Mouse (Mus musculus): ENCODE data around the gene Marveld3. TPM values are rescaled to one million over a fixed set of nuclear protein-coding genes. Genes with fewer than 3 reads are reported as not detected.
A peak's percentile ranks its signal among the peaks of the same experiment; 100 is the strongest.

Gene Marveld3
- polyA plus RNA-seq, 1 experiment from 2014 or later = 8.2 TPM

DNA sequence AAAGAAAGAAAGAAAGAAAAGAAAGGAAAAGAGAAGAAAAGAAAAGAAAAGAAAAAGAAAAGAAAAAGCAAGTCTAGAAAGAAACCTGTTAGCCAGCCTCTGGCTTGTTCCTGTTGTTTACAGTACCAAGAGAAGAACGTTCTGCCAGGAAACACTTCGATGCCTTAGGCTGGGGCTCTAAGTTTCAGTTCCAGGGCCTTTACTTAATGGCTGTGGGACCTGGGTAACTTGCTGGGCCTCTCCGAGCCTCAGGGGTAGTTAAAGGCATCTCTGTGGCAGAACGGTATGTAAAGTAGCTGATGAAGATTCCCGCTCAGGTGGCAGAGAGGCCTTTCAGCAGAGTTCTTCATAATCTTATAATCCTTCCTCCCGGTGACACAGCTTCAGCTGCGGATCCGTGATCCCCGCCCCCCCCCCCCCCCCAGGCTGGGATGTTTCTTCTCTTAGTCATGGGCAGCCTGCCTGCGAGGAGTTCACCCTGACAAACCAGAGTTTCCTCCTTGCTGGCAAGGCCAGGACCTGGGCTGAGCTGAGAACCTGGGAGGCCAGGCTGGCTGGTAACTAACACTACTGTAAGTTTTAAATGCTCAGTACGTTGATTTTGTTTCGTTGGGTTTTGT lies 3.9 kb downstream of the Marveld3 start:
- H3K36me3 ChIP-seq (ENCODE audit: insufficient read depth, low read length) = no peaks in the 10 kb centered on the region
- H3K4me3 ChIP-seq (replicated peaks; ENCODE audit: low read depth, low read length) = no peak overlapping the region
- no peak for ATAC-seq (replicated peaks; ENCODE audit: low FRiP score, low read depth)
- peaks cover 12% of the 10 kb centered on the region; the same call in 1 of the 2 replicates for H3K4me1 ChIP-seq (replicated peaks; ENCODE audit: insufficient read depth, low read length)
- H3K4me2 ChIP-seq (ENCODE audit: low read length) = no peak overlapping the region
- no peak for DNase-seq (ENCODE audit: low spot score)
- WGBS = 36% methylated on average over 11 of the region's 12 CpGs
- peak overlapping the region; percentile 31; the same call in 1 of the 2 replicates for H3K27ac ChIP-seq
- H3K9me3 ChIP-seq (replicated peaks; ENCODE audit: low read length) = no peaks in the 10 kb centered on the region
- no peak for TF ChIP-seq CTCF (IDR thresholded peaks at IDR 0.05; ENCODE audit: low read depth)
- 0 out of 2 replicates have a peak, but pooled peaks cover 10% of the 10 kb centered on the region for H3K27me3 ChIP-seq (ENCODE audit: insufficient read depth, low read length)
- H3K9ac ChIP-seq (ENCODE audit: low read depth, low read length) = no peak overlapping the region

DNA sequence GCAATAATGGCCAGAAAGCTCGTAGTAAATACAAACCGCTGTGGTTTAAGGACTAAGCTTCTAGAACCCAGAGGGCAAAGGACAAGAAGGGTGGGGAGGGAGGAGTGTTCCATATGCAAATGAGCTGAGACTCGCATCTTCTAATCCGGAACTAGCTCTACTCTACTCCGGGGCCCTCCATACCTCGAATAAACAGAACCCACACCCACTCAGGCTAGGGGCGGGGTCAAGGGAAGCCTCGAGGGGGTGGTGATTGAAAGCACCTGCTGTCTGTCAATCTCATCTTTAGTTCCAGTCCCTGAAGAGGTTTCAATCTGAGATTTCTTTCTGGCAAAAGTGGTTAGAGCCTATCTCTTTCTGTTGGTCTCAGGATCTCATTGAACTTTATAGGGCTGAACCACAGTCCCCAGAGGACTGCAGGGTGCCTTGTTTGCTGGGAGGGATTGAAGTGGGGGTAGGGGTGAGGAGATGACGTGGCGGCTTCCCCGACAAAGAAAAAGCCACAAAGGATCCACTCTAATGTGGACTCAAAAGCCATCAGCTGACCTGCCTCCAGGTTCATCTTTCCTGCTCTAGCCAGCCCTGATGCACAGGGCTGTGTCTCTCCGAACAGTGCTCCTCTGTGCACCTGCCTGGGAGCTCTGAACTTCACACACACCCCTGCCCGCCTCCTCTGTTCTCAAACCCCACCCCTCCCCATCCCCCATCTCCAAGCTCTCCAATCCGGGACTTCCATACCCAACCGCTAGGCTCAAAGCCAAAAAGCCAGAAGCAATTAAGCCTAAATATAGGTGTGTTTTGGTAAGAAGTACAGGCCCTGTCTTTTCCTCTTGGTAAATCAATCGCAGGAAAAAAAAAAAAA lies 4.6 kb downstream of the Marveld3 start:
- H3K9me3 ChIP-seq (replicated peaks; ENCODE audit: low read length) = no peaks in the 10 kb centered on the region
- no peak for TF ChIP-seq CTCF (IDR thresholded peaks at IDR 0.05; ENCODE audit: low read depth)
- peak; percentile 73 for ATAC-seq (replicated peaks; ENCODE audit: low FRiP score, low read depth)
- 0 out of 2 replicates have a peak, but pooled peaks cover 5% of the 10 kb centered on the region for H3K27me3 ChIP-seq (ENCODE audit: insufficient read depth, low read length)
- peak; percentile 66 for DNase-seq (ENCODE audit: low spot score)
- no peak overlapping the region for H3K4me3 ChIP-seq (replicated peaks; ENCODE audit: low read depth, low read length)
- H3K4me2 ChIP-seq (ENCODE audit: low read length) = peak overlapping the region; percentile 39
- H3K4me1 ChIP-seq (replicated peaks; ENCODE audit: insufficient read depth, low read length) = peaks cover 12% of the 10 kb centered on the region; the same call in 1 of the 2 replicates
- 8% methylated on average over 16 of the region's 16 CpGs for WGBS
- H3K9ac ChIP-seq (ENCODE audit: low read depth, low read length) = no peak overlapping the region
- no peak overlapping the region for H3K27ac ChIP-seq
- no peaks in the 10 kb centered on the region for H3K36me3 ChIP-seq (ENCODE audit: insufficient read depth, low read length)

DNA sequence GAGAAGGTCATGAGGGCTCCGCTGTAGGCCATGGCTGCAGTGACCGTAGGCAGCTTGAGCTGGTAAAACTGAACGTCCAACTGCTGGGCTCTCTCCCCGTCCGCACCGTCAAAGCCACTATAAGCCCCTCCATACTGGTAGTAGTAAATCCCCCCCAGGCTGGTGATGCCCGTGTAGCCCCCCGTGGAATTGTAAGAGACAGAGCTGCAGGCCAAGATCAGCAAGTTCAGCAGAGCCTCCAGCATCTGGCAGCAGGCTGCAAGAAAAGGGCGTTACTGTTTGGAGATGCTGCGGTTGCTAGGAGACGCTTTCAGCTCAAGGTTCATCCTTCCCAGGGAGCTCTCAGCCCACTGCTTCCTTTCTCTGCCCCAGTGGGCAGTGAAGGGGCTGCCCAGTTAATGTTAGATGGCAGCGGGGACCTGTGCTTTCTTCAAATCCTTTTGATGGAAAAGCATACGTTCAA lies 7.5 kb downstream of the Marveld3 start:
- ATAC-seq (replicated peaks; ENCODE audit: low FRiP score, low read depth) (no peak; the same call in 1 of the 2 replicates), DNase-seq (ENCODE audit: low spot score) (no peak)
- Histone ChIP-seq H3K27me3 (ENCODE audit: insufficient read depth, low read length) (no peaks in the 10 kb centered on the region), H3K27ac (no peak overlapping the region), H3K9me3 (replicated peaks; ENCODE audit: low read length) (no peaks in the 10 kb centered on the region), H3K36me3 (ENCODE audit: insufficient read depth, low read length) (no peaks in the 10 kb centered on the region), H3K4me2 (ENCODE audit: low read length) (no peak overlapping the region), H3K4me3 (replicated peaks; ENCODE audit: low read depth, low read length) (no peak overlapping the region), H3K4me1 (replicated peaks; ENCODE audit: insufficient read depth, low read length) (0 out of 2 replicates have a peak, but pooled peaks cover 9% of the 10 kb centered on the region), H3K9ac (ENCODE audit: low read depth, low read length) (no peak overlapping the region)
- TF ChIP-seq CTCF (IDR thresholded peaks at IDR 0.05; ENCODE audit: low read depth) = no peak
- 62% methylated on average over 13 of the region's 13 CpGs for WGBS

DNA sequence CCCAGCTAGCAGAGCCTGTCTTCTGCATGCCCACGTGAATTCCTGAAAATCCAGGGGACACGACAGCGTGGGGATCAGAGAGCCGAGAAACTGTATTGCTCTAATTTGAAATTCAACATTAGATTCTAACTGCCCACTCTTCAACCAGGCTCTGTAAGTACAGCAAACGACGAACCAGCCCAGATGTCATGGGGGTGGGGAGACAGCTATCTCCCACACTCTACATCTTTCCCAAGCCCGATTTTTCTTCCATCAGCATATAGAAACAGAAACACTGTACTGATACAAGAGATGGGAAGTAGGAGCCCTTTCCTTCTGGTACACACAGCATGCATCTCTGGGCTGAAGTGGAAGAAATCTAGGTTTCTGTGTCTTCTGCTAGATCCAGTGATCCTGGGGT lies 9.8 kb downstream of the Marveld3 start:
- Histone ChIP-seq H3K4me3 (replicated peaks; ENCODE audit: low read depth, low read length) (no peak overlapping the region), H3K36me3 (ENCODE audit: insufficient read depth, low read length) (no peaks in the 10 kb centered on the region), H3K27ac (no peak overlapping the region), H3K27me3 (ENCODE audit: insufficient read depth, low read length) (no peaks in the 10 kb centered on the region), H3K9ac (ENCODE audit: low read depth, low read length) (no peak overlapping the region), H3K4me2 (ENCODE audit: low read length) (no peak overlapping the region), H3K9me3 (replicated peaks; ENCODE audit: low read length) (no peaks in the 10 kb centered on the region), H3K4me1 (replicated peaks; ENCODE audit: insufficient read depth, low read length) (0 out of 2 replicates have a peak, but pooled peaks cover 14% of the 10 kb centered on the region)
- TF ChIP-seq CTCF (IDR thresholded peaks at IDR 0.05; ENCODE audit: low read depth) = no peak
- no peak for ATAC-seq (replicated peaks; ENCODE audit: low FRiP score, low read depth)
- no peak for DNase-seq (ENCODE audit: low spot score)
- WGBS = 74% methylated on average over 7 of the region's 7 CpGs

DNA sequence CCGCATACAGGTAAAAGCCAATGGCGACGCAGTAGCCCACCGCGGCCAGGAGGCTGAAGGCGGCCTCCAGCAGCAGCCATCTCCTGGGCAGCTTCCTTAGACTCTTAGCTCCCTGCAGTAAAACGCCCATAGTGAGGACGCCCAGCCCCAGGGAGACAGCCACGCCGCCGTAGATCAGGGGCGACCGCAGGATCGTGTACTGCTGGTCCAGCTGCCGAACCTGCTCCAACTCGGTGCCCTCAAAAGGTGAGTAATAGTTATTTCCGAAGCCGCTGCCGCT lies 13.8 kb downstream of the Marveld3 start:
- H3K27ac ChIP-seq = no peak overlapping the region
- TF ChIP-seq CTCF (IDR thresholded peaks at IDR 0.05; ENCODE audit: low read depth) = no peak
- 4% methylated on average over 19 of the region's 19 CpGs for WGBS
- no peaks in the 10 kb centered on the region for H3K9me3 ChIP-seq (replicated peaks; ENCODE audit: low read length)
- H3K4me1 ChIP-seq (replicated peaks; ENCODE audit: insufficient read depth, low read length) = peaks cover 17% of the 10 kb centered on the region; the same call in 1 of the 2 replicates
- peak overlapping the region; percentile 13; the same call in 1 of the 2 replicates for H3K9ac ChIP-seq (ENCODE audit: low read depth, low read length)
- peak overlapping the region; percentile 15 for H3K4me3 ChIP-seq (replicated peaks; ENCODE audit: low read depth, low read length)
- DNase-seq (ENCODE audit: low spot score) (no peak), ATAC-seq (replicated peaks; ENCODE audit: low FRiP score, low read depth) (no peak)
- no peaks in the 10 kb centered on the region for H3K36me3 ChIP-seq (ENCODE audit: insufficient read depth, low read length)
- peak overlapping the region; percentile 51 for H3K4me2 ChIP-seq (ENCODE audit: low read length)
- no peaks in the 10 kb centered on the region for H3K27me3 ChIP-seq (ENCODE audit: insufficient read depth, low read length)

DNA sequence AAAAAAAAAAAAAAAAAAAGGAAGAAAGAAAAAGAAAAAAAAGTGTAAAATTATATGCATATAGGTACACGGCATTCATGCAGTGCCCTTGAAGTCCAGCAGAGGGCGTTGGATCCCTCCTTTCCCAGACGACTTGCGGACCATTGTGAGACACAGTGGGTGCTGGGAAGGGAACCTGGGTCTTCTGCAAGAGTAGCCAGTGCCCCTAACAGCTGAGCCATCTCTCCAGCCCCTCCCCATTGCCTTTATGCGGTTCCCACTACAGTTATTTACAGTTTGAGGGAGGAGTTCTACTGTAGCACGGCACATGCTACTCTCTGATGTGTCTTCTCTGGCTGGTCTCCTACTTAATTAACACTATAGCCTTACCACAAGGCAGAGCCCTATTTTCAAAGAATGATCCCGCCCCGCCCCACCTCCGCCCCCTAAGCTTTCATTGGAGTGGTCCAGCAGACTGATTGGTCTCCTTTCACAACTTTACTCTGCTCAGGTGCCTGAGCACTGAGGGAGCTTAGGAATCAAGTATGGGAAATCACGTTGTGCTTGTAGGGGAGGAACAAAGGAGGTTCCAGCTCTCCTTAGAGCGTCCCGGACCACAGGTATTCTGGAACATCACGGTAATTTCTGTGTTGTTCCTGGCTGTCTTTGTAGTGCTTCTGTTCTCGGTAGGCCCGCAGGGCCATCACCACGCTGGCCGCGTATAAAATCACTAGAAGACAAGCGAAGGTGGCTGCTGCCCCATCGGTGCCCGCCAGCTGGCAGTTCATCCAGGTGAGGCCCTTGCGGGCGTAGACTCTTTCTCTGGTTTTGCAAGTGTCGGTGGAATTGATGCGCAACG lies 14.3 kb downstream of the Marveld3 start:
- DNase-seq (ENCODE audit: low spot score) (peak; percentile 40), ATAC-seq (replicated peaks; ENCODE audit: low FRiP score, low read depth) (peak; percentile 19; the same call in 1 of the 2 replicates)
- peak overlapping the region; percentile 15 for H3K4me3 ChIP-seq (replicated peaks; ENCODE audit: low read depth, low read length)
- no peaks in the 10 kb centered on the region for H3K27me3 ChIP-seq (ENCODE audit: insufficient read depth, low read length)
- H3K36me3 ChIP-seq (ENCODE audit: insufficient read depth, low read length) = no peaks in the 10 kb centered on the region
- 3% methylated on average over 26 of the region's 26 CpGs for WGBS
- peak overlapping the region; percentile 51 for H3K4me2 ChIP-seq (ENCODE audit: low read length)
- peak overlapping the region; percentile 13; the same call in 1 of the 2 replicates for H3K9ac ChIP-seq (ENCODE audit: low read depth, low read length)
- peak; percentile 71 for TF ChIP-seq CTCF (IDR thresholded peaks at IDR 0.05; ENCODE audit: low read depth)
- H3K9me3 ChIP-seq (replicated peaks; ENCODE audit: low read length) = no peaks in the 10 kb centered on the region
- H3K4me1 ChIP-seq (replicated peaks; ENCODE audit: insufficient read depth, low read length) = peaks cover 17% of the 10 kb centered on the region; the same call in 1 of the 2 replicates
- H3K27ac ChIP-seq = no peak overlapping the region

Measured in kidney, postnatal 0 days (tissue).